Mouse (Mus musculus): Measurements from ENCODE around the gene Mta1. TPM values are rescaled to one million over a fixed set of nuclear protein-coding genes. Genes with fewer than 3 reads are reported as not detected.
A peak's percentile ranks its signal among the peaks of the same experiment; 100 is the strongest.

The Mta1 gene
- polyA plus RNA-seq, 1 experiment from 2014 or later: 19.4 TPM

DNA sequence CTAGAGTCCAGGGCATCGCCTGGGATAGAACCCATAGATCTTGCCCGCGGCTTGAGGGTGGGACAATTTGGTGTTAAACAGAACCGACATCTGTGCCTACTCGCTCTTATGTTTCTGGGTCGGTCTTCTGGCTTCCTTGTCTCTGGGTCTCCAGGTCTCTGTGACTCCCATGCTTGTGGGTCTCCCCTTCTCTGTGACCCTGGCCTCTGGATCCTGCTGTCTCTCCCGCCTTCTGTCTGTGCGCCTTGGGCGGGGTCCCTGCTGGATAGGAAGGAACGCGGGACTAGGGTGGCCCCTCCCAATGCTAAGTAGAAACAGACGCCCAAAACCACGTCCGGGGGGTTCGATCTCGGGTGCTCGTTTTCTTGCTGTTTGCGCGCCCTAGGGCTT is 54.2 kb downstream of the Mta1 start:
- Histone ChIP-seq H3K4me2 (replicated peaks; ENCODE audit: low read depth, low read length) (peak overlapping the region; percentile 73), H3K9me3 (ENCODE audit: control insufficient read depth, low read length) (no peaks in the 10 kb centered on the region), H3K27ac (ENCODE audit: low read depth, low read length) (no peak overlapping the region), H3K36me3 (ENCODE audit: control insufficient read depth, insufficient read depth, low read length) (no peaks in the 10 kb centered on the region), H3K4me1 (replicated peaks; ENCODE audit: control insufficient read depth, insufficient read depth, low read length) (peaks cover 10% of the 10 kb centered on the region; the same call in 1 of the 2 replicates), H3K4me3 (ENCODE audit: low read depth, low read length) (peak overlapping the region; percentile 32), H3K9ac (ENCODE audit: low read depth, low read length) (peak overlapping the region; percentile 45; the same call in 1 of the 2 replicates), H3K27me3 (ENCODE audit: control insufficient read depth, insufficient read depth, low read length) (peaks cover 12% of the 10 kb centered on the region; the same call in 1 of the 2 replicates)
- no peak for ATAC-seq (ENCODE audit: low FRiP score)
- DNase-seq (ENCODE audit: low spot score): no peak
- 24% methylated on average over 19 of the region's 19 CpGs for WGBS

GRCm38 (mm10) chr12:113152991-113153525 is 55.0 kb downstream of the Mta1 start:
- Histone ChIP-seq H3K9me3 (ENCODE audit: control insufficient read depth, low read length) (no peaks in the 10 kb centered on the region), H3K36me3 (ENCODE audit: control insufficient read depth, insufficient read depth, low read length) (no peaks in the 10 kb centered on the region), H3K4me1 (replicated peaks; ENCODE audit: control insufficient read depth, insufficient read depth, low read length) (peaks cover 9% of the 10 kb centered on the region; the same call in 1 of the 2 replicates), H3K4me3 (ENCODE audit: low read depth, low read length) (no peak overlapping the region), H3K27ac (ENCODE audit: low read depth, low read length) (no peak overlapping the region), H3K9ac (ENCODE audit: low read depth, low read length) (no peak overlapping the region), H3K27me3 (ENCODE audit: control insufficient read depth, insufficient read depth, low read length) (peaks cover 12% of the 10 kb centered on the region; the same call in 1 of the 2 replicates), H3K4me2 (replicated peaks; ENCODE audit: low read depth, low read length) (no peak overlapping the region)
- 80% methylated on average over 6 of the region's 6 CpGs for WGBS
- DNase-seq (ENCODE audit: low spot score) (no peak), ATAC-seq (ENCODE audit: low FRiP score) (no peak)

GRCm38 (mm10) chr12:113153971-113154370 is 55.9 kb downstream of the Mta1 start:
- DNase-seq (ENCODE audit: low spot score) (no peak), ATAC-seq (ENCODE audit: low FRiP score) (no peak)
- Histone ChIP-seq H3K4me1 (replicated peaks; ENCODE audit: control insufficient read depth, insufficient read depth, low read length) (peaks cover 9% of the 10 kb centered on the region; the same call in 1 of the 2 replicates), H3K36me3 (ENCODE audit: control insufficient read depth, insufficient read depth, low read length) (no peaks in the 10 kb centered on the region), H3K9me3 (ENCODE audit: control insufficient read depth, low read length) (no peaks in the 10 kb centered on the region), H3K4me2 (replicated peaks; ENCODE audit: low read depth, low read length) (no peak overlapping the region), H3K4me3 (ENCODE audit: low read depth, low read length) (no peak overlapping the region), H3K9ac (ENCODE audit: low read depth, low read length) (no peak overlapping the region), H3K27me3 (ENCODE audit: control insufficient read depth, insufficient read depth, low read length) (peaks cover 12% of the 10 kb centered on the region; the same call in 1 of the 2 replicates), H3K27ac (ENCODE audit: low read depth, low read length) (no peak overlapping the region)
- 94% methylated on average over 7 of the region's 7 CpGs for WGBS

DNA sequence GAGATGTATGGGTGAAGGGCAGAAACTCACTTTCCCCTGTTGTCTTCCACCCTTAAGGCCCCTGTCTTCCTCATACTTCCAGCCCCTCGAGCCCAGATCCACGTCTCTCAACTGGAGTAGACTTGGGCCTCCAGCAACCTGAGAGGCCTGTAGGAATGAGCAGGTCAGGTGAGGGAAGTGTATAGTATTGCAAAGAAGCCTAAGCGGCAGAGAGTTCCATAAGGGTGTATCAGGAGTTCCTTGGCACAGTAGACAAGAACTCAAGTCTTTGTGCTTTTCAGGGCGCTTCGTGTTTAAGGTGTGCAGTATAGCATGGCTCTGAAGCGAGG is 56.6 kb downstream of the Mta1 start:
- Histone ChIP-seq H3K4me1 (replicated peaks; ENCODE audit: control insufficient read depth, insufficient read depth, low read length) (peaks cover 9% of the 10 kb centered on the region; the same call in 1 of the 2 replicates), H3K4me2 (replicated peaks; ENCODE audit: low read depth, low read length) (peak overlapping the region; percentile 71), H3K27me3 (ENCODE audit: control insufficient read depth, insufficient read depth, low read length) (peaks cover 12% of the 10 kb centered on the region; the same call in 1 of the 2 replicates), H3K9me3 (ENCODE audit: control insufficient read depth, low read length) (no peaks in the 10 kb centered on the region), H3K9ac (ENCODE audit: low read depth, low read length) (no peak overlapping the region), H3K36me3 (ENCODE audit: control insufficient read depth, insufficient read depth, low read length) (no peaks in the 10 kb centered on the region), H3K4me3 (ENCODE audit: low read depth, low read length) (no peak overlapping the region), H3K27ac (ENCODE audit: low read depth, low read length) (no peak overlapping the region)
- DNase-seq (ENCODE audit: low spot score) (no peak), ATAC-seq (ENCODE audit: low FRiP score) (no peak)
- WGBS: 77% methylated on average over 6 of the region's 6 CpGs

DNA sequence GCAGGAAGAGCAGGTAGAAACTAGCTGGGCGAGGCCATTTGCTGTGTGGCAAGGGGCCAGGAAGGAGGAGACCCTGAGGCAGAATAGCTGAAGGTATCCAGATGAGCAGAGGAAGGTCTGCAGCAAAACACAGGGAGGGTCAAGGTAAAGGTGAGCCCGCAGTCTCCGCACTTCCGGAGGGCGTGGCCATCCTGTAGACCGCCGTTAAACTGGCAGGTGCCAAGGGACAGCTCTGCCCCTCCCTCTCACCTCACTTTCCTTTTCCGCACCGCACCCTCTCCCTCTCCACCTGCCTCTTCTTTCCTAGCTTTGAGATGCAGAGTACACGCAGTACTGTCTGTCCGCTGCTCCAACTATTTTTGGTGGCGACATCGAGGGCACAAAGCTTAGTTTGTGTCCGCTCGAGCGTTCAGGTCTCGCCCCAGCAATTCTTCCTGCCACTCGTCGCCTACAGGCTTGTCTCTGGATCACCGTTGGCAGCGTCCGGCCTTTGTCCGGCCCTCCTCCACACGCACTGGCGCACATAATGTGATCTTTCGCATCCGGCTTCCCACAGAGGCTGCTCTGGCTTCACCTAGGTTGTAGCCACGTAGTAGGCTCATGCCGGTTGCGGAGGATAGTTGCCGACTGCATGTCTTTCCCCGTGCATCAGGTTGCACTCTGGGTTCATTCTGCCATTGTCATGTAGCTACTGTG is 57.1 kb downstream of the Mta1 start:
- peaks cover 12% of the 10 kb centered on the region; the same call in 1 of the 2 replicates for H3K27me3 ChIP-seq (ENCODE audit: control insufficient read depth, insufficient read depth, low read length)
- no peaks in the 10 kb centered on the region for H3K9me3 ChIP-seq (ENCODE audit: control insufficient read depth, low read length)
- peak overlapping the region; percentile 71 for H3K4me2 ChIP-seq (replicated peaks; ENCODE audit: low read depth, low read length)
- DNase-seq (ENCODE audit: low spot score) (peak; percentile 67), ATAC-seq (ENCODE audit: low FRiP score) (peak; percentile 8)
- peak overlapping the region; percentile 66 for H3K9ac ChIP-seq (ENCODE audit: low read depth, low read length)
- 5% methylated on average over 32 of the region's 32 CpGs for WGBS
- peak overlapping the region; percentile 64 for H3K4me3 ChIP-seq (ENCODE audit: low read depth, low read length)
- H3K27ac ChIP-seq (ENCODE audit: low read depth, low read length): peak overlapping the region; percentile 54; the same call in 1 of the 2 replicates
- peaks cover 9% of the 10 kb centered on the region; the same call in 1 of the 2 replicates for H3K4me1 ChIP-seq (replicated peaks; ENCODE audit: control insufficient read depth, insufficient read depth, low read length)
- H3K36me3 ChIP-seq (ENCODE audit: control insufficient read depth, insufficient read depth, low read length): no peaks in the 10 kb centered on the region

DNA sequence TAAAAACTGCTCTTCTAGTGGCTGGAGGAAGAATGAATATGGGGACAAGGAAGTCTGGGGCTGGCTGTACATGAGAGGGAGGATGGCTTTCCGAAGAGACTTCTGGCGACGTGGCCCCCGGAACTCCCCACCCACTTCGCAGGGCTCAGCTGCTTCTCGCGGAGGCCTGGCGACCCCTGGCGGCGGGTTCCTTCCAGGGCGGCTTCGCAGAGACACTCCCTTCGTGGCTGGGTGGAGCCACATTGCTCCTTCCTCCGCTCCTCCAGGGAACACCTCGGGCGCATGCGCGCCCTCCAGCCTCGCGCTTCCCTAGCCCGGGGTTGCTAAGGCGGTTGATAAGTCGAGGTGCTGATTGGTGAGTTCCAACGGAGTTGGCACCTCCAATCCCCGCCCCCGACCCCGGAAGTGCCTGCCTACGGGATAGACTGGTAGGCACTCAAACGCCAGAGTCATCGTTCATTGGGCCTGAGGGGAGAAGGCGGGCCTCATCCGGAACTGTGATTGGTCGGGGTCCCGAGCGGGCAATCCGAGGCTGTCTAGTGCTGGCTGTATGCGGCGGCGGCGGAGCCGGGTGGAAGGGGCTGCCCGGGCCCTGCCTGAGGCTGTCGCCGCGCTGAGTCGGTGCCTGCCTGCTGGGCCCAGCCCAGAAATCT is 57.9 kb downstream of the Mta1 start, which contains the start of gene Tedc1:
Gene Tedc1, plus strand, starts transcription at position 535 of the 653 bp plus-strand sequence.
- Histone ChIP-seq H3K4me3 (ENCODE audit: low read depth, low read length) (peak within 1 kb of the TSS; percentile 64), H3K27ac (ENCODE audit: low read depth, low read length) (peak within 1 kb of the TSS; percentile 54; the same call in 1 of the 2 replicates), H3K4me1 (replicated peaks; ENCODE audit: control insufficient read depth, insufficient read depth, low read length) (peaks cover 9% of the 10 kb centered on the region; the same call in 1 of the 2 replicates), H3K27me3 (ENCODE audit: control insufficient read depth, insufficient read depth, low read length) (peaks cover 5% of the 10 kb centered on the region; the same call in 1 of the 2 replicates), H3K36me3 (ENCODE audit: control insufficient read depth, insufficient read depth, low read length) (no peaks in the 10 kb centered on the region), H3K4me2 (replicated peaks; ENCODE audit: low read depth, low read length) (peak within 1 kb of the TSS; percentile 71), H3K9ac (ENCODE audit: low read depth, low read length) (peak within 1 kb of the TSS; percentile 66), H3K9me3 (ENCODE audit: control insufficient read depth, low read length) (no peaks in the 10 kb centered on the region)
- WGBS: under 1% methylated on average over 46 of the region's 46 CpGs
- ATAC-seq (ENCODE audit: low FRiP score): peak; percentile 98
- peak; percentile 100 for DNase-seq (ENCODE audit: low spot score)

- peak overlapping the region; percentile 58 for H3K9ac ChIP-seq (ENCODE audit: low read depth, low read length)
- peaks cover 9% of the 10 kb centered on the region; the same call in 1 of the 2 replicates for H3K4me1 ChIP-seq (replicated peaks; ENCODE audit: control insufficient read depth, insufficient read depth, low read length)
- peak overlapping the region; percentile 55 for H3K4me2 ChIP-seq (replicated peaks; ENCODE audit: low read depth, low read length)
- H3K27me3 ChIP-seq (ENCODE audit: control insufficient read depth, insufficient read depth, low read length): peaks cover 5% of the 10 kb centered on the region; the same call in 1 of the 2 replicates
- ATAC-seq (ENCODE audit: low FRiP score) (no peak), DNase-seq (ENCODE audit: low spot score) (no peak)
- H3K9me3 ChIP-seq (ENCODE audit: control insufficient read depth, low read length): no peaks in the 10 kb centered on the region
- no peak overlapping the region for H3K27ac ChIP-seq (ENCODE audit: low read depth, low read length)
- H3K4me3 ChIP-seq (ENCODE audit: low read depth, low read length): peak overlapping the region; percentile 64
- WGBS: 0% methylated on average over 22 of the region's 23 CpGs
- H3K36me3 ChIP-seq (ENCODE audit: control insufficient read depth, insufficient read depth, low read length): no peaks in the 10 kb centered on the region
Measured at GRCm38 (mm10) chr12:113156540-113156929, 58.5 kb downstream of the Mta1 start.

GRCm38 (mm10) chr12:113157002-113157401 is 58.9 kb downstream of the Mta1 start:
- DNase-seq (ENCODE audit: low spot score) (no peak), ATAC-seq (ENCODE audit: low FRiP score) (no peak)
- Histone ChIP-seq H3K9me3 (ENCODE audit: control insufficient read depth, low read length) (no peaks in the 10 kb centered on the region), H3K27ac (ENCODE audit: low read depth, low read length) (no peak overlapping the region), H3K27me3 (ENCODE audit: control insufficient read depth, insufficient read depth, low read length) (peaks cover 5% of the 10 kb centered on the region; the same call in 1 of the 2 replicates), H3K9ac (ENCODE audit: low read depth, low read length) (peak overlapping the region; percentile 58), H3K36me3 (ENCODE audit: control insufficient read depth, insufficient read depth, low read length) (no peaks in the 10 kb centered on the region), H3K4me3 (ENCODE audit: low read depth, low read length) (peak overlapping the region; percentile 64), H3K4me1 (replicated peaks; ENCODE audit: control insufficient read depth, insufficient read depth, low read length) (peaks cover 9% of the 10 kb centered on the region; the same call in 1 of the 2 replicates), H3K4me2 (replicated peaks; ENCODE audit: low read depth, low read length) (peak overlapping the region; percentile 55)
- WGBS: 41% methylated on average over 8 of the region's 8 CpGs

Data from hindbrain, embryonic 11.5 days (tissue).